Mouse (Mus musculus): ENCODE results near the gene Spon1. TPM values are rescaled to one million over a fixed set of nuclear protein-coding genes. Genes with fewer than 3 reads are reported as not detected.

Spon1 gene
- polyA plus RNA-seq, 1 experiment = 43.4 TPM

GRCm38 (mm10) chr7:113756616-113757015, 9.2 kb upstream of the Spon1 start:
- TF ChIP-seq POLR2A (IDR thresholded peaks at IDR 0.05; ENCODE audit: borderline replicate concordance, extremely low read depth, insufficient read depth, insufficient read length, poor library complexity, severe bottlenecking) (no peak), CTCF (IDR thresholded peaks at IDR 0.05; ENCODE audit: borderline replicate concordance, extremely low read depth, insufficient read depth, insufficient read length) (no peak)
- DNase-seq (ENCODE audit: low read depth) = no peak

- DNase-seq (ENCODE audit: low read depth) = peak; percentile 88
- TF ChIP-seq CTCF (IDR thresholded peaks at IDR 0.05; ENCODE audit: borderline replicate concordance, extremely low read depth, insufficient read depth, insufficient read length) = peak; percentile 91; the same call in 1 of the 2 replicates
- TF ChIP-seq POLR2A (IDR thresholded peaks at IDR 0.05; ENCODE audit: borderline replicate concordance, extremely low read depth, insufficient read depth, insufficient read length, poor library complexity, severe bottlenecking) = no peak
These were observed 6.6 kb upstream of the Spon1 start for GRCm38 (mm10) chr7:113759212-113759611.

- TF ChIP-seq POLR2A (IDR thresholded peaks at IDR 0.05; ENCODE audit: borderline replicate concordance, extremely low read depth, insufficient read depth, insufficient read length, poor library complexity, severe bottlenecking) (no peak), CTCF (IDR thresholded peaks at IDR 0.05; ENCODE audit: borderline replicate concordance, extremely low read depth, insufficient read depth, insufficient read length) (no peak)
- DNase-seq (ENCODE audit: low read depth) = no peak
These were observed 665 bp upstream of the Spon1 start for GRCm38 (mm10) chr7:113765133-113765532.

- DNase-seq (ENCODE audit: low read depth) = peak; percentile 29
- TF ChIP-seq POLR2A (IDR thresholded peaks at IDR 0.05; ENCODE audit: borderline replicate concordance, extremely low read depth, insufficient read depth, insufficient read length, poor library complexity, severe bottlenecking) (no peak), CTCF (IDR thresholded peaks at IDR 0.05; ENCODE audit: borderline replicate concordance, extremely low read depth, insufficient read depth, insufficient read length) (no peak)
These were observed 722 bp downstream of the Spon1 start for GRCm38 (mm10) chr7:113766498-113766941.

- TF ChIP-seq POLR2A (IDR thresholded peaks at IDR 0.05; ENCODE audit: borderline replicate concordance, extremely low read depth, insufficient read depth, insufficient read length, poor library complexity, severe bottlenecking) (no peak), CTCF (IDR thresholded peaks at IDR 0.05; ENCODE audit: borderline replicate concordance, extremely low read depth, insufficient read depth, insufficient read length) (no peak)
- no peak for DNase-seq (ENCODE audit: low read depth)
These were observed 1.7 kb downstream of the Spon1 start for GRCm38 (mm10) chr7:113767546-113767945.

GRCm38 (mm10) chr7:113768174-113768935, 2.6 kb downstream of the Spon1 start:
- DNase-seq (ENCODE audit: low read depth) = no peak
- TF ChIP-seq POLR2A (IDR thresholded peaks at IDR 0.05; ENCODE audit: borderline replicate concordance, extremely low read depth, insufficient read depth, insufficient read length, poor library complexity, severe bottlenecking) (no peak), CTCF (IDR thresholded peaks at IDR 0.05; ENCODE audit: borderline replicate concordance, extremely low read depth, insufficient read depth, insufficient read length) (no peak)

GRCm38 (mm10) chr7:113769281-113769680, 3.5 kb downstream of the Spon1 start:
- TF ChIP-seq CTCF (IDR thresholded peaks at IDR 0.05; ENCODE audit: borderline replicate concordance, extremely low read depth, insufficient read depth, insufficient read length) = no peak
- no peak for TF ChIP-seq POLR2A (IDR thresholded peaks at IDR 0.05; ENCODE audit: borderline replicate concordance, extremely low read depth, insufficient read depth, insufficient read length, poor library complexity, severe bottlenecking)
- DNase-seq (ENCODE audit: low read depth) = peak; percentile 82

- DNase-seq (ENCODE audit: low read depth) = no peak
- TF ChIP-seq POLR2A (IDR thresholded peaks at IDR 0.05; ENCODE audit: borderline replicate concordance, extremely low read depth, insufficient read depth, insufficient read length, poor library complexity, severe bottlenecking) (no peak), CTCF (IDR thresholded peaks at IDR 0.05; ENCODE audit: borderline replicate concordance, extremely low read depth, insufficient read depth, insufficient read length) (peak; percentile 13; the same call in 1 of the 2 replicates)
These were observed 6.3 kb downstream of the Spon1 start for GRCm38 (mm10) chr7:113772135-113772534.

GRCm38 (mm10) chr7:113773436-113773835, 7.6 kb downstream of the Spon1 start:
- TF ChIP-seq CTCF (IDR thresholded peaks at IDR 0.05; ENCODE audit: borderline replicate concordance, extremely low read depth, insufficient read depth, insufficient read length) (no peak), POLR2A (IDR thresholded peaks at IDR 0.05; ENCODE audit: borderline replicate concordance, extremely low read depth, insufficient read depth, insufficient read length, poor library complexity, severe bottlenecking) (no peak)
- DNase-seq (ENCODE audit: low read depth) = no peak

GRCm38 (mm10) chr7:113774039-113774438, 8.2 kb downstream of the Spon1 start:
- peak; percentile 74 for TF ChIP-seq CTCF (IDR thresholded peaks at IDR 0.05; ENCODE audit: borderline replicate concordance, extremely low read depth, insufficient read depth, insufficient read length)
- no peak for TF ChIP-seq POLR2A (IDR thresholded peaks at IDR 0.05; ENCODE audit: borderline replicate concordance, extremely low read depth, insufficient read depth, insufficient read length, poor library complexity, severe bottlenecking)
- peak; percentile 54 for DNase-seq (ENCODE audit: low read depth)

GRCm38 (mm10) chr7:113774906-113775305, 9.1 kb downstream of the Spon1 start:
- peak; percentile 41 for DNase-seq (ENCODE audit: low read depth)
- TF ChIP-seq CTCF (IDR thresholded peaks at IDR 0.05; ENCODE audit: borderline replicate concordance, extremely low read depth, insufficient read depth, insufficient read length) (no peak), POLR2A (IDR thresholded peaks at IDR 0.05; ENCODE audit: borderline replicate concordance, extremely low read depth, insufficient read depth, insufficient read length, poor library complexity, severe bottlenecking) (no peak)

- TF ChIP-seq CTCF (IDR thresholded peaks at IDR 0.05; ENCODE audit: borderline replicate concordance, extremely low read depth, insufficient read depth, insufficient read length) = no peak
- TF ChIP-seq POLR2A (IDR thresholded peaks at IDR 0.05; ENCODE audit: borderline replicate concordance, extremely low read depth, insufficient read depth, insufficient read length, poor library complexity, severe bottlenecking) = no peak
- no peak for DNase-seq (ENCODE audit: low read depth)
These were observed 12.7 kb downstream of the Spon1 start for GRCm38 (mm10) chr7:113778546-113778945.
